Mouse (Mus musculus) G1E (cell line): ENCODE measurements around the gene Tnfrsf18. TPM values are rescaled to one million over a fixed set of nuclear protein-coding genes. Genes with fewer than 3 reads are reported as not detected.

Source experiments
- ATAC-seq: 2 replicates; pipeline ENCODE4 v1.8.0; 2016; ENCODE audit warnings: mild to moderate bottlenecking; ENCODE audit not compliant: insufficient number of reproducible peaks, poor library complexity, low FRiP score, severe bottlenecking; ENCODE audit errors: extremely low read depth
- DNase-seq: peaks from one replicate; pipeline ENCODE4 v3.0.0; 2012; ENCODE audit warnings: low spot score
- H3K27me3 ChIP-seq: 2 replicates; pipeline ENCODE4 v1.6.1; 2012; ENCODE audit warnings: mild to moderate bottlenecking, low read length, inconsistent platforms; ENCODE audit not compliant: insufficient read depth
- H3K36me3 ChIP-seq: replicated peaks from 2 replicates; pipeline ENCODE3; 2012; ENCODE audit warnings: mild to moderate bottlenecking, inconsistent platforms
- H3K4me1 ChIP-seq: 2 replicates; pipeline ENCODE4 v1.6.1; 2012; ENCODE audit warnings: low read depth, low read length, inconsistent platforms, mixed read lengths; ENCODE audit not compliant: insufficient read depth
- H3K4me3 ChIP-seq: 2 replicates; pipeline ENCODE4 v1.5.1; 2012; ENCODE audit warnings: low read depth, mild to moderate bottlenecking, inconsistent platforms, low read length, moderate library complexity, mixed read lengths
- H3K9me3 ChIP-seq: replicated peaks from 2 replicates; pipeline ENCODE4 v1.6.1; 2012; ENCODE audit warnings: inconsistent platforms
- CTCF ChIP-seq: IDR thresholded peaks from 2 replicates; pipeline ENCODE4 v1.5.1; 2012; ENCODE audit warnings: low read depth, low read length, inconsistent platforms, mixed read lengths
- GATA1 ChIP-seq: IDR thresholded peaks from 2 replicates; pipeline ENCODE4 v1.6.1; 2012; ENCODE audit warnings: borderline replicate concordance, low read length, inconsistent platforms, mixed read lengths
- GATA2 ChIP-seq: IDR thresholded peaks from 2 replicates; pipeline ENCODE4 v1.6.1; 2012; ENCODE audit warnings: low read depth, low read length, inconsistent platforms, borderline replicate concordance
- POLR2AphosphoS5 ChIP-seq: IDR thresholded peaks from 2 replicates; pipeline ENCODE4 v1.6.1; 2012; ENCODE audit warnings: low read depth, low read length, inconsistent platforms; ENCODE audit not compliant: insufficient replicate concordance
- TAL1 ChIP-seq: conservative IDR thresholded peaks from 2 replicates; pipeline ENCODE4 v1.6.1; 2012; ENCODE audit warnings: low read depth, low read length, inconsistent platforms, mixed read lengths
- polyA plus RNA-seq: library from polyadenylated mRNA; stranded (reverse); fragments of >175 nt; gene quantifications from 2 replicates; pipeline ENCODE4 v1.2.3, GENCODE M21; 2012
- total RNA-seq, 2 experiments: library from RNA; stranded (forward) in 1 of 2; stranded (reverse) in 1 of 2; fragments of 200-1000 nt in 1 of 2; fragments of >200 nt in 1 of 2; fragmentation: Nextera tagmentation in 1 of 2; gene quantifications; 2 replicates each; pipeline ENCODE4 v1.2.3; 2014 to 2017

Tnfrsf18 gene
- not detected in 2 replicates for total RNA-seq (2014; fragmentation: Nextera tagmentation)
- 0.22 TPM in 1 of 2 replicates, not detected in the other for total RNA-seq (2017)
- not detected in 2 replicates for polyA plus RNA-seq

- no peak within 1 kb of the TSS for H3K4me3 ChIP-seq
- H3K4me1 ChIP-seq, result peaks cover 16% of the 10 kb centered on the region
- ATAC-seq (no peak), DNase-seq (no peak)
- no peaks in the 10 kb centered on the region for H3K36me3 ChIP-seq
- peaks cover 13% of the 10 kb centered on the region; the same call in 1 of the 2 replicates for H3K27me3 ChIP-seq
- no peaks in the 10 kb centered on the region for H3K9me3 ChIP-seq
- no peak for TF ChIP-seq POLR2AphosphoS5
- no peak for TF ChIP-seq CTCF
- TF ChIP-seq GATA2, result no peak
- TF ChIP-seq TAL1, result no peak
- TF ChIP-seq GATA1, result no peak
Measured at GRCm38 (mm10) chr4:156026013-156026412, at the start of gene Tnfrsf18. Tnfrsf18 (plus strand) TSS chr4:156026164.

- no peak for DNase-seq
- ATAC-seq, result no peak
- Histone ChIP-seq H3K27me3 (peaks cover 15% of the 10 kb centered on the region), H3K36me3 (no peaks in the 10 kb centered on the region), H3K9me3 (no peaks in the 10 kb centered on the region), H3K4me1 (no peaks in the 10 kb centered on the region), H3K4me3 (no peak overlapping the region)
- TF ChIP-seq TAL1 (no peak), GATA1 (no peak), CTCF (no peak), POLR2AphosphoS5 (no peak), GATA2 (no peak)
Measured at GRCm38 (mm10) chr4:155981436-155982082, 44.4 kb upstream of the Tnfrsf18 start.

DNA sequence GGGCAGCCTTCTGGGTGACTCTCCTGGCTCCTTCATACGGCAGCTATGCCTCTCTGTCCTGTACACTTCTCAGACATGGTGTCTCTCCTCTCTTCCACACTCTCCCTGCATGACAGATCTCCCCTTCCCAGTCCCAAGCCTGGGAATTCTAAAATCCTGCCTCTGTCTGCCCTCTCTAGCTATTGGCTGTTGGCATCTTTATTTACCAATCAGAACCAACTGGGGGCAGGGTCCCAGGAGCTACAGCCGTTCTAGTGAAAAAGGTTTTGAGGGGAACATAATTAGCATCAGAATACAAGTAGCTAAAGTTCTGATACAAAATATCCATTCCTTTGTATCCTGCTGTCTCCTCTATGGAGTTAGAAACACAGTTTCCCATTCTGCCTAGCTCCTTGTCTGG lies 42.2 kb upstream of the Tnfrsf18 start:
- peaks cover 15% of the 10 kb centered on the region for H3K27me3 ChIP-seq
- no peak overlapping the region for H3K4me3 ChIP-seq
- no peak for DNase-seq
- no peaks in the 10 kb centered on the region for H3K9me3 ChIP-seq
- peaks cover 4% of the 10 kb centered on the region for H3K36me3 ChIP-seq
- peaks cover 8% of the 10 kb centered on the region; the same call in 1 of the 2 replicates for H3K4me1 ChIP-seq
- TF ChIP-seq TAL1 (no peak), CTCF (no peak), POLR2AphosphoS5 (no peak), GATA1 (no peak), GATA2 (no peak)
- no peak for ATAC-seq

DNA sequence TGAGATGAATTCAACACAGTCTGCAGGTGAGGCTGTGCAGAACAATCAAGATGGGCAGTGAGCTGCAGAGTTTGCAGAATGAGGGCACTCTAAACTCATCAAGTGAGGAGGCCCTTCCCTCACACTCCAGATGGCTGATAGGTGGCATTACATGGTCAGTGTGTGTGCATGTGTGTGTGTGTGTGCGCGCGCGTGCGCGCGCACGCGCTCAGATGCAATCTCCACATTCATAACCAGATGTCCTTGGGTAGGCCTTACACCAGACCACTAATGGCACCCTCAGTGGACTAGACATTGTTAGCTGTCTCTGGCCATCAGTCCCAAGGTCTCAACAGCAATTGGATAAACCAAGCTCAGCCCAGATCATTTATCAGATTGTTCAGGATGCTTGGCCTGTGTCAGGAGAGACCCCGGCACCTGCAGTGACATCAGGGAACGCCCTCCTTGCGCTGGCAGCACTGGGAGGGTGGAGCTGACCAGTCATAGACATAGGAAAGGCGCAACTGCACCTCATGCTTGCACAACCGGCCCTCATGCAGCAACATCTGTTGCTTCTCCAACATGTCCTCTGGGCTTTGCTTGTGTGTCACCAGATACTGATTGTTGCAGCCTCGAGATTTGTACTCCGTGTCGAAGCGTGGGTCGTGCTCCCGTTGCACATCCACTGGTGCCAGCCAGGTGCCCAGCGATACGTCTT lies 34.6 kb upstream of the Tnfrsf18 start:
- Histone ChIP-seq H3K36me3 (peaks cover 45% of the 10 kb centered on the region), H3K4me3 (peak overlapping the region; percentile 91), H3K4me1 (peaks cover 56% of the 10 kb centered on the region), H3K9me3 (no peaks in the 10 kb centered on the region), H3K27me3 (no peaks in the 10 kb centered on the region)
- peak; percentile 56 for DNase-seq
- TF ChIP-seq GATA1, result no peak
- TF ChIP-seq CTCF, result no peak
- no peak for TF ChIP-seq POLR2AphosphoS5
- no peak for TF ChIP-seq GATA2
- TF ChIP-seq TAL1, result no peak
- ATAC-seq, result no peak

DNA sequence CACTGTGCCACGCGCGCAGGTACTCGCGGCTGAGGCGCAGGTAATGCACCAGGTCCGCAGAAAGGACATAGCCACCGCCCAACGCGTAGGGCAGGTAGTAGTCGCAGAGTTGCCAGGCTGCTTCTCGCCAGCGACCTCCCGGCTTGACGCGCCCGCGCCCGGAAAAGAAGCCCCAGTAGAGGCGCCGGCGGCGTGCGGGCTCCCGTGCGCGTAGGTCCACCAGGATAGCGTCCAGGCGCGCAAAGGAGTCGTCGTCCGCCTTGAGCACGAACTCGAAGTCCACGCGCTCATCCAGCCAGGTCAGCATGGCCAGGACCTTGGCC lies 34.1 kb upstream of the Tnfrsf18 start:
- no peak for TF ChIP-seq GATA2
- TF ChIP-seq TAL1, result no peak
- TF ChIP-seq POLR2AphosphoS5, result no peak
- no peak for TF ChIP-seq GATA1
- no peaks in the 10 kb centered on the region for H3K9me3 ChIP-seq
- ATAC-seq (no peak), DNase-seq (no peak)
- peaks cover 50% of the 10 kb centered on the region for H3K36me3 ChIP-seq
- no peaks in the 10 kb centered on the region for H3K27me3 ChIP-seq
- peak overlapping the region; percentile 91 for H3K4me3 ChIP-seq
- H3K4me1 ChIP-seq, result peaks cover 58% of the 10 kb centered on the region

DNA sequence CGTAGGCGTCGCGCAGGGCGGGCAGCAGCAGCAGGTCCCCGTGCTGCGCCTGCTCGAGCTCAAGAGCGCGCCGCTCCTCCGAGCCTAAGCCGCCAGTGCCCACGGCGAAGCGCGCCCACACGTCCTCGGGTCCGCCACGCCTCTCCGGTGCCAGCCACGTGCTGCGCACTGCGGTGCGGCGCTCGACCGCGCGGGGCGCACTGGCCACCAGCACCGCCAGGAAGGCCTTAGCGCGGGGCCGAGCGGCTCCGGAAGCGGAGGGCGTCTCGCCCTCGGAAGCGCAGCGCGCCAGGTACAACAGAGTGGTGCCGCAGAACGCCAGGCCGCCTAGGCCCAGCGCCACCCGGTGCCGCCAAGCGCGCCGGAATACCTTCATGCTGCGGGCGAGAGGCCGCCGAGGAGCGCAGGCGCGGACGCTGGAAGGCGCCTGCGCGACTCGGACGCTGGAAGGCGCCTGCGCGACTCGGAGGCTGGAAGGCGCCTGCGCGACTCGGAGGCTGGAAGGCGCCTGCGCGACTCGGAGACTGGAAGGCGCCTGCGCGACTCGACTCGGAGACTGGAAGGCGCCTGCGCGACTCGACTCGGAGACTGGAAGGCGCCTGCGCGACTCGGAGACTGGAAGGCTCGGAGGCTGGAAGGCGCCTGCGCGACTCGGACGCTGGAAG lies 33.6 kb upstream of the Tnfrsf18 start, which contains the start of the genes B3galt6 and Sdf4:
B3galt6 (minus strand) TSS at position 409 of the 665 bp plus-strand sequence.
Sdf4 (plus strand) TSS at position 632 of the 665 bp plus-strand sequence.
- DNase-seq (peak; percentile 71), ATAC-seq (peak; percentile 72)
- H3K36me3 ChIP-seq, result peaks cover 55% of the 10 kb centered on the region
- no peaks in the 10 kb centered on the region for H3K9me3 ChIP-seq
- peak within 1 kb of the TSS; percentile 92 for H3K4me3 ChIP-seq
- no peaks in the 10 kb centered on the region for H3K27me3 ChIP-seq
- H3K4me1 ChIP-seq, result peaks cover 58% of the 10 kb centered on the region
- TF ChIP-seq CTCF, result peak; percentile 30; the same call in 1 of the 2 replicates
- no peak for TF ChIP-seq GATA2
- no peak for TF ChIP-seq POLR2AphosphoS5
- TF ChIP-seq TAL1, result no peak
- no peak for TF ChIP-seq GATA1
